Mouse (Mus musculus) G1E (cell line): ENCODE results near the gene Ago4.

Experiments
- CTCF ChIP-seq: IDR thresholded peaks from 2 replicates; pipeline ENCODE4 v1.5.1; 2012; ENCODE audit warnings: low read depth, low read length, inconsistent platforms, mixed read lengths
- GATA1 ChIP-seq: IDR thresholded peaks from 2 replicates; pipeline ENCODE4 v1.6.1; 2012; ENCODE audit warnings: borderline replicate concordance, low read length, inconsistent platforms, mixed read lengths
- GATA2 ChIP-seq: IDR thresholded peaks from 2 replicates; pipeline ENCODE4 v1.6.1; 2012; ENCODE audit warnings: low read depth, low read length, inconsistent platforms, borderline replicate concordance
- POLR2AphosphoS5 ChIP-seq: IDR thresholded peaks from 2 replicates; pipeline ENCODE4 v1.6.1; 2012; ENCODE audit warnings: low read depth, low read length, inconsistent platforms; ENCODE audit not compliant: insufficient replicate concordance
- TAL1 ChIP-seq: conservative IDR thresholded peaks from 2 replicates; pipeline ENCODE4 v1.6.1; 2012; ENCODE audit warnings: low read depth, low read length, inconsistent platforms, mixed read lengths

DNA sequence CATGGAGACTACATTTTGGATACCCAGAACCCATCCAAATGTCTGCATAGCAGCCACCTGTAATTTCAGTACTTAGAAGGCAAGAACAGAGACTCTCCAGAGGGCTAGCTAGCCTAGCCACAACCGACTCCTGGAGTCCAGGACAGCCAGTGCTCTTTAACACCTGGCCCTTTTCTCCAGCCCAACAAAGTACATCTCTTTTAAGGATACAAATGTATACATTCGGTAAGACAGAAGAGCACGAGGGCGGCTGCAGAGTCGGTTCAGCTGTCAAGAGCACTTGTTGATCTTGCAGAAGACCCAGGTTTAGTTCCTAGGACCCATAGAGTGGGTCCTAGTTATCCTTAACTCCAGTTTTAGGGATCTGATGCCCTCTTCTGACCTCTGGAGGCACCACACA lies 51.8 kb downstream of the Ago4 start:
- TF ChIP-seq CTCF: no peak
- TF ChIP-seq POLR2AphosphoS5: no peak
- no peak for TF ChIP-seq GATA1
- no peak for TF ChIP-seq TAL1
- no peak for TF ChIP-seq GATA2
